Mouse (Mus musculus) adrenal gland, postnatal 14 days (tissue): ENCODE data around the gene Frmpd2. TPM values are rescaled to one million over a fixed set of nuclear protein-coding genes. Genes with fewer than 3 reads are reported as not detected.

Experiments used
- total RNA-seq: library from RNA; stranded (reverse); gene quantifications from 2 replicates; pipeline ENCODE4 v1.2.3, GENCODE M21; 2021

The Frmpd2 gene
- total RNA-seq, 1 experiment from 2014 or later, result not detected

Other genes with a start within 250 kb of the Frmpd2 start
- gene Mapk8, start 24.5 kb upstream of the Frmpd2 start, total RNA-seq, result 24.3 and 28.8 TPM in 2 replicates
- gene Ptpn20, start 117.5 kb downstream of the Frmpd2 start, total RNA-seq, result not detected in 2 replicates